Mouse (Mus musculus) bone marrow, adult 2 months (tissue): ENCODE measurements around the gene Gm9.
"Not testable (repeated sequence)": the region's sequence is repeated elsewhere in the genome, so short reads cannot be mapped to it uniquely, and the experiment has no call there.

Experiments used
- CTCF ChIP-seq: fragments of 200-500 bp; IDR thresholded peaks from 2 replicates; pipeline ENCODE4 v1.5.1; 2011; ENCODE audit warnings: low read length, control low read depth; ENCODE audit not compliant: control insufficient read depth, insufficient read depth
- POLR2A ChIP-seq: fragments of 200-500 bp; IDR thresholded peaks from 2 replicates; pipeline ENCODE4 v1.6.1; 2011; ENCODE audit warnings: low read depth, mild to moderate bottlenecking, control low read depth, low read length, borderline replicate concordance; ENCODE audit not compliant: control insufficient read depth

DNA sequence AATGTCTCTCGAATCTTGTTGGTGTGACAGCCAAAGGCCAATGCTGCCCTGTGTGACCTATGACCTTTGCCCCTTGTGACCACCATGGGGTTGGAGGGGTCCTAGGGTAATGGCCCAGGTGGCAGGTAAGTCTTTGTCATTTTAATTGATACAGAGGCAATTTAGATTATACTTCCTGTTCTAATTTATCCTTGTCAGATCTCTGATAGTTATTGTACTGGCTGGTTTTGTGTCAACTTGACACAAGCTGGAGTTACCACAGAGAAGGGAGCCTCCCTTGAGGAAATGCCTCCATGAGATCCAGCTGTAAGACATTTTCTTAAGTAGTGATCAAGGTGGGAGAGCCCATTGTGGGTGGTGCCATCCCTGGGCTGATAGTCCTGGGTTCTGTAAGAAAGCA, 11.3 kb upstream of the Gm9 start, which contains the start of gene Rhox1:
- TF ChIP-seq POLR2A, CTCF: not testable (repeated sequence)
